Mouse (Mus musculus) myocyte (in vitro differentiated cells): ENCODE results near the gene Ppdpf.
"Not testable (repeated sequence)": the region's sequence is repeated elsewhere in the genome, so short reads cannot be mapped to it uniquely, and the experiment has no call there.

Source experiments
- MYOD1 ChIP-seq, 3 experiments: IDR thresholded peaks; one replicate each; pipeline ENCODE4 v1.6.1; 2011; ENCODE audit warnings: control low read depth in 2 of 3, low read depth in 2 of 3, mild to moderate bottlenecking in 2 of 3, moderate library complexity in 1 of 3; ENCODE audit not compliant: insufficient read length in 2 of 3, control insufficient read depth in 1 of 3
- POLR2A ChIP-seq: IDR thresholded peaks from one replicate; pipeline ENCODE4 v1.6.1; 2011; ENCODE audit warnings: low read depth, mild to moderate bottlenecking, control low read depth, moderate library complexity; ENCODE audit not compliant: insufficient read length
- REST ChIP-seq: IDR thresholded peaks from one replicate; pipeline ENCODE4 v1.6.1; 2011; ENCODE audit warnings: mild to moderate bottlenecking, control low read depth, moderate library complexity; ENCODE audit not compliant: insufficient read depth, insufficient read length
- SRF ChIP-seq: IDR thresholded peaks from one replicate; pipeline ENCODE4 v1.6.1; 2011; ENCODE audit warnings: low read depth; ENCODE audit not compliant: control insufficient read depth, insufficient read length
- TCF12 ChIP-seq: IDR thresholded peaks from one replicate; pipeline ENCODE4 v1.6.1; 2011; ENCODE audit warnings: mild to moderate bottlenecking, control low read depth; ENCODE audit not compliant: poor library complexity, insufficient read depth, severe bottlenecking

GRCm38 (mm10) chr2:181191385-181191784 lies 4.3 kb downstream of the Ppdpf start:
- TF ChIP-seq POLR2A; MYOD1 (IDR thresholded peaks at IDR 0.05; ENCODE audit: control insufficient read depth in 1 of 3, insufficient read length in 2 of 3, low read depth in 2 of 3); TCF12; REST; SRF: not testable (repeated sequence)
